Mouse (Mus musculus) T-cell, adult 2 months (primary cell): ENCODE data around the gene Lsamp.

Experiments used
- DNase-seq: peaks from one replicate; pipeline ENCODE4 v3.0.0; 2022; ENCODE audit warnings: low spot score

Lsamp gene

DNA sequence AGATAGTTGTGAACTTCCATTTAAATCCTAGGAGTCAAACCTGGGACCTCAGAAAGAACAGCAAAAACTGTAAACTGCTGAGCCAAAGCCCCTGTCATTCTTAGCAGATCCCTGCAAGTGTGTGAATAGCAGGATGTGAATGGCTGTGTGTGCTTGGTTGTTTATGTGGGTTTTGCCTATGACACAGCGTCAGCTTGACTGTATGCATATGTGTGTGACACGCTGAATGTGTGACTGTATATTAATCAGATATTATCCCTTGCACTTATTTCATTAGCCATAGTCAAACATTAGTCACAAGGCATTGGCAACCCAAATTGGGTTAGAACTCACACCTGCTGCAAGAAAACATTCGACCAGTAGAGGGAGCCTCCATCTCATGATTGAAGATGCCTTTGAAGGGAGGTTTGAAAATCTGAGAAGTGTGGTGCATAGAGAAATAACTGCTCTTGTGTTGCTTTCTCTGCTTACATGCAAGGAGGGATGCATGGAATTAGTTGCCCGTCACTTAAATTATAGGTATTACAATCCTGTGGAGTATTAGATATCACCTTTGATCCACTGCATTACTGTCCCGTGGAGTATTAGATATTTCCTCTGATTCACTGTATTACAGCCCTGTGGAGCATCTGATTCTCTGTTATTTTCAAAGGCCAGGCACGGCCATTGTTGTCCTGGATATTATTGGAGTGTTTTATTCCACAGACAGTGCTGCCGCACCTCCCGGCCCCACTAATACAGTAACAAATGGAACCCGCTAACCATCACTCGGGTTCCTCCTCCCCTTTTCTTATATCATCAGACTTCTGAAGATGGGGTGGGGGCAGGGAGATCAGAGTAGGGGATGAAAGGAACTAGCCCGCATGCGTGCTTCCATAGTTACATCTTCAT, 1274.2 kb downstream of the Lsamp start:
- no peak for DNase-seq

DNA sequence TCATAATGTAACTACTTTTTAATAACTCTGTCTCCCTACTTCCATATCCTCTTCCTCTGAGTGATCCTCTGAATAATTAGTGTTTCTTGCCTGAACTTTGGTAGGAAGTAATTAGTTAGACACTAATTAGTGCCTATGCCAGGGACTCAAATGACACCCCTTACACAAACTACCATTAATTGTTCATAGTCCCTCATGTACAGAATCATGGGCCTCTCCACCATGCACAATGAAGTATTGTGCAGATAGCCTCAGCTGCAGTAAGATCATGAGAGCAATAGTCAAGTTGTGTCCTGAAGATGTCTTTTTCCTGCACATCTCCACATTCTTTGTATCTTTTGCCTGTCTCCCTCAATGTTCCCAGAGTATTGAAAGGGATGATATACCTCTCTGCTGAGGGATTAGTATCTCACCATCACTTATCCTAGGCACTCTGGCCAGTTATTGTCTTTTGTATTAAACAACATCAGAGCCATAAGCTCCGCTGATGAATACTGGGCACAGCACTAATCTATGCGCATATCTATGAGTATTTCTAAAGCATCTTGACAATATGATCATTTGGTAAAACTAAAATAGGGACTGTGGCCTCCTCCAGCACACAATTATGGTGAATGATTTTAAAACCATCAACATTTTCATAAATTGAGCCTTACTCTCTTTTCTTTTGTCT, 1292.0 kb downstream of the Lsamp start:
- DNase-seq: no peak

DNA sequence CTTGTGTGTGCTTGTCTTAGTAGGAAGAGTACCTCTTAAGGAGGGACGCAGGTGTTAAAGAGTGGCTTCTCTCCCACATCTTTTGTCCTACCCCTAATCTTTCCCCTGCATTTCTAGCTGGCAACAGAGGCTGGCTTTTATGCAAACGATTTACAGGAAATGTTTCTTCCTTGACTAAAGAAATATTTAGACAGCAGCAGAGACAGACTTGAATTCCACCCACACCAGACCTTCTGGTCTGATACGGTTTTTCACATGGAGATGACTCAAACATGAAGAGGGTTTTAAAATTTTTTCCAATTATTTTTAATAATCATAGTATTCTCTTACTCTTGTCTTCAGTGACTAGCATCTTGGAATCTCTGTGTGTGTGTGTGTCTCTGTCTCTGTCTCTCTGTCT, 1333.8 kb downstream of the Lsamp start:
- DNase-seq: no peak

DNA sequence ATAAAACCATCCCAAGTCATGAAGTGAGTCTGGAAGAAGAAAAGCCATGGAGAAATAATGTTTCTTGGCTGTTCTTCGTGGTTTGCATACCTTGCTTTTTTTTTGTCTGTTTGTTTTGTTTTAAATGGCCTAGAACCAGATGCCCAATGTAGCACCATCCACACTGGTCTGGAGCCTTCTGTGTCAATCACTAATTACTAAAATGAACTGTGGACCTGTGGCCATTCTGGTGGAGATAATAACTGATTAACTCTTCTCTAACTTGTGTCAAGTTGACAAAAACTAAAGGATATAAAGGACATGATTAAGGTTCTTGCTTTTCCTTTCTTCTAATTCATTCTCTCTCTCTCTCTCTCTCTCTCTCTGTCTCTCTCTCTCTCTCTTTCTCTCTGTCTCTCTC, 1359.3 kb downstream of the Lsamp start:
- no peak for DNase-seq

DNA sequence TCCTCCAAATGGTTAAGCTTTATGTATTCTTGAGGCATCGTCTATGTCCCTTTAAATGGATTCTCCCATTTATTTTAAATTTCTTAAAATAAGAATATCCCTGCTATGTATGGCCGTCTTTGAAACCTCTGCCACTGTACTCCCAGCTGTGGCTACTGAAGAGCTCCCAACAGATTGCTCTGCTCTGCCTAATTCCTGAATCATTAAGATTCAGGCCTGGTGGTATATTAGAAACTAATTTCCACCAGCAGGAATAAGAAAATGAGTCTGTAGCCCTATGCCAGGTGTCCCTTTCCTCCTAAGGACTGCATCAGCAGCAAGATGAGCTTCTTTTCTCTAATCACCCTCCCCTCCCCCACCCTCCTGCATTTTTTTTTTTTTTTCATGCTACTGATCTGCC, 1381.0 kb downstream of the Lsamp start:
- no peak for DNase-seq

DNA sequence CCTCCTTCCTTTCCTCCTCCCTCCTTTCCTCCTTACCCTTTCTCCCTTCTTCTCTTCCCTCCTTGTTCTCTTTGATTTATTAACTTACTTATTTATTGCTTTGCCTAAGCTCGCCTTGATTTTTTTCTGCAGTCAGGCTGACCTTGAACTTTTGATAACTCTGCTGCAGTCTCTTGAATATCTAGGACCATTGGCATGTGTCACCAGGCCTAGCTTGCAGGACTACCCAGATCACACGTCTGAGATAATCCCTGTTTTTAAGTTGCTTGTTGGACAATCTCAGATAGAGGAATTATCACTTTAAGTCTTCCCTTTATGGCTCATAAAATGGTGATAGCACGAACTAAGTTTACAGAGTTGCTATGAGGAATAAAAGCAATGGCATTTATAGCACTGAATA, 1399.5 kb downstream of the Lsamp start:
- DNase-seq: no peak

DNA sequence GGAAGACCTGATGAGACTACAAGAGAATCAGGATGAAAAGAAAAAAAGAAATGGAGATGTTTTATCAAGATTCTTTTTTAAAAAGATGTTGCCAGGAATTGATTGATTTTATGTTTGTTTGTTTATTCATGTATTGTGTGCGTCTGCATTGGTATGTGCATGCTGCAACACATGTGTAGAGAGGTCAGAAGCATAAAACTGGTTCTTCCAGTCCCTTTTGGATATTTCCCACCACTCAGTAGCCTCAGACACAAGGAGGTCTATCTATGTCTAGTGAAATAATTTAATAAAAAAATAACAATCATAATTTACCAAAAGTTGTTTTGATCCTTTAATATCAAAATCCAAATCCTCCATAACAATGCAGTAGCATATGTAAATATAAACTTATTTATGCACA, 1400.1 kb downstream of the Lsamp start:
- DNase-seq: no peak

DNA sequence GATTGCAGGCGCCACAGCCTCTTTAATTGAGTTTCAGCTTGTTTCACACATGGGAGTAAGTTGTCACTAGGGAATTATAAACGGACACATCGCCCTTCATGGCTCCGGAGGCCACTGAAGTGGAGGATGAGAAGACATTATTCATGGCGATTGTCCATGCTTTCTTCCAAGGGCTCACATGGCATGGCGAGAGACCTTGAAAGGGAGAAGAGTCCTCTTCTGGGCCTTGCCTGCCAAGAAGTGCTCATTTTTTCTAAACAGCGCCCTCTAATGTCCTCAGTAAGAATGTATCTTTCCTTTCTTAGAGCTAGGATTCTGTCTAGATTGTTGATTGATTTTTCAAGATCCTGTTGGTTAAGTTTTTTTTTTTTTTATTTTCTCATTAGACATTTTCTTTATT, 1424.7 kb downstream of the Lsamp start:
- DNase-seq: no peak

DNA sequence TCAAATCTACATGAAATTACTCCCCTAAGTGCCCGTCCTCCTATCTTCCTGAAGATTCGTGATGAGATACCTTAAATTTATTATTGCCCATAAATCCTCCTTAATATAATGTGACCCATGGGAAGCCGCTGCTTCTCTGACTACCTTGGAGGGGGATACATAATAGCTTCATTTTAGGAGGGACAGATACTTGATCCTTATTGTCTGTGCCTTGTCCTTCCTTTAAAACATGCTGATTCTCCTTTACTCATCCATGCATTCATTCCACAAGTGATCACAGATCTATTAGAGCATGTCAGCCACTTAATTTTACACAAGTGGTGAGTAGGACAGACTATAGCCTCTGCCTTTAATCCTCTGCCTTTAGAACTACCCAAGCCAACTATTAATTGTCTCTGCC, 1426.5 kb downstream of the Lsamp start:
- no peak for DNase-seq

DNA sequence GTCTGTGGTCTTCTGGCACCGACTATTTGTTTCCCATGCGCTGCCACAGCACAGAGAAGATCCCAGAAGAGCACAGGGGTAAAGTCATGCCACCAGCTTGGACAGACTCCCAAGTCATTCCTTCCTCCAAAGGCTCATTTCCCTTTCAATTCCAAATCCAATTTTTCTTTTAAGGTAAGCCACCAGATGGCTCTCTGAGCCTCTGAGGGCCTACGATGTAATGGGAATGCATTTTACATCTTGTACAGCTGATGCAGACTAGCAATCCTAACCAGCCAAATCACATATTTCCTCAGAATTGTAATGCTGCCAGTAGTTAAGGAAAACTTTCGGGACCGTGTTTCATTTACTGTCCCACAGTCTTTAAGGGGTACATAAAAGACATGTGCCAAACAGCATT, 1433.2 kb downstream of the Lsamp start:
- no peak for DNase-seq

DNA sequence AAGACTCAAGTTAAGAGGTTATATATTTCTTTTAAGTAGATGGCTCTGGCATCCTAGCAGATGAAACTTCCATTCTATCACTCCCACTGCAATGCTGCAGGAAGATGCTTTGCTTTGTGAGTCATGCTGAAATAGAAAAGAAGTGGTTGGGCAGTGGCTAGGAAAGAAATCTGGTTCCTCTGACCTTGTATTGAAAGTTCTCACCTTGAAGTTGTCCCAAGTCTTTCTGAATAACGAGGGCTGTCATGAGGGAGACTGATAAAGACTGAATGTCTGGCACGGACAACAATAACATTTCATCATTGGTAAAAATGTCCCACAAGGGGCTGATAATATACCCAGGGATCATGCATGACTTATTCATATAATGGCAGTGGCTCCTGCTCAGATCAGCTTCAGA, 1483.2 kb downstream of the Lsamp start:
- no peak for DNase-seq

DNA sequence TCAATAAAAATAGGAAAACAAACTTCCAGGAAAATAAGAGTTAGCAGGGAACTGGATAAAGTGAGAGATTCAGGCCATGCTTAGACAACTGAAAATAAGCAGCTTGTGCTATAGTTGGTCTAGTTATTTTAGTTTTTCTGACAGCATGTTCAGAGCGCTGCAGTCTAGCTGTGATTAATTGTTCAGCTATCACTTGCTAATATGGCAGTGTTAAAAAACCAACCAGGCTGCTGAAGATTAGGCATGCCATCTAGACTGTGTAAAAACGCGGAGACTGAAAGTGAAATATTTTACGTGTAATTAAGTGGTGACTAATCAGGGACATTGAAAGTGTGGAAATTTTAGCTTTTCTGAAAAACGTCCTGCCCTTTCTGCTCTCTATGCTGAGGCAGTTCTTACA, 1494.5 kb downstream of the Lsamp start:
- no peak for DNase-seq

DNA sequence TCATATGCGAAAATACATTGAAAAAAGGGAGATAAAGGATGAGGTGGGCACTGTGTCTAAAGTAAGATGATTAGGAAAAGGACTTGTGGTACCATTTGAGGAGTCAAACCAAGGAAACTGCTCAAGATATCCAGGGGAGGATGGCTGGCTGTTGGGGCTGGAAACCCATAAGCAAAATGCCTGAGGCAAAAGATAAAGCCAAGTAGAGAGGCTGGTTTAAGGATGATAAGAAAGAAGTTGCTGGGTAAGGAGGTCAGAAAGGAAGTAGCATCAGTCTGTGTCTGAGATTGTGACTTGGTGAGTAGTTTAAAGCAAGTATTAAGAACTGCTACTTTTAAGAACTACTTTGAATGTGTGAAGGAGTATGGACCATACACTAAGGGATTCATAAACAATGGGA, 1497.7 kb downstream of the Lsamp start:
- no peak for DNase-seq

DNA sequence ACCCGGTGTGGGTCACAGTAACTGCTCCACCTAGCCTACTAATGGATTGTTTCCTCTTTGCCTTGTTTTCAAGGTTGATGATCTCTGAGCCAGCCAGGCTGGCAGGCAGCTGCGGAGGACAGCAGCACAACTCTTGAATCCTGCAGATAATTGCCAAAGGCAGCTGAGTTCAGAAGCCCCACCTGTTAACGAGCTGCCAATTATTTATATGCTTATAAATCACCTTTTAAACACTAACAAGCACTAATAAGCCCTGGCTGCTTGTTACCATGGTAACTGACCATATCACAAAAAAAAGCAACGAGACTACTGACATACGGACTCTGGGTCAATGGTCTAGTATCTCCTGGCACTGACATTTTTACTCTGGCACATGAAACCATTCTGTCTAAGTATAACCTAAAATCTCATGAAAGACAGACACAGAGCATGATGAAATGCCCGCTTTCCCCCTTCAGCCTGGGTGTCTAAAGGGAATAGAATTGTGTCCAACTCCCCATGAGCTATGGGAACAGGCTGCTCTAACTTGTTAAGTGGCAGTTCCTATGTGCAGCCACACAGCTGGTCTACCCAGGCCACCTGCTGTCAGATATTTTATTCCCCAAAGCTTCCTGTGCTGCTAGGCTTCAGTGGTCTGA, 1526.9 kb downstream of the Lsamp start:
- DNase-seq: no peak

DNA sequence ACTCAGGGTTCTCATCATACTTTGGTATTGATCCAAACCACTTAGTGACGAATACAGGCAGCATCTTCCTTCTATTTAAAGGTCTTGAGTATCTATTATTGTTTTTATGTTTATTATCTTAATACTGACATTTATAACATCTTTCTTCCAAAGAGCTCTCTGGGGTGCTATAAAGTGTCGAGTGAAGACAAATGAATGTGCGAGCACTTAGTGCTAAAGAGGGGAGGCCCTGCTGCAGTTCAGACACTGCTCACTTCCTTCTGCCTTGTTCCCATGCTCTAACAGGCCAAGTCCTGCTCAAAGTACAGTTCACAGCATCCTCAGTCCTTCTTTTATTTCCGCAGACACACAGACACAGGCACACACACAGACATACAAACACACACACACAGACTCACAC, 1537.4 kb downstream of the Lsamp start:
- DNase-seq: no peak

DNA sequence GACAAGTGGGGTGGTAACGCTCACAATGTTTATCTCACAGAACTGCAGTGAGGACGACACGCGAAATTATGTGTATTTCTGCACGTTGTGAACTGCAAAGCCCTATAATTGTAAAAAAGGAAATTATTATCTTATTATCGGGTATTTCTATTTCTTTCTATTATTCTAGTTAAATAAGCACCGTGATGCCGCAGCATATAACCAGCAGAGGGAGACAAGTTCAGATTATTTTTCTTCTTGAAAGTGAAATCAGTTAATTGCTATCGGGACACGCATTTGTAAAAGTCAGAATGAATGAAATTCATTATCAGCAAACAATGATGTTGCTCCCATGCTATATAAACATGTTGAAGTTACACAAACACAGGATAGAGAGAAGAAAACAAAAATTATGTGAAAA, 1540.1 kb downstream of the Lsamp start:
- DNase-seq: no peak

DNA sequence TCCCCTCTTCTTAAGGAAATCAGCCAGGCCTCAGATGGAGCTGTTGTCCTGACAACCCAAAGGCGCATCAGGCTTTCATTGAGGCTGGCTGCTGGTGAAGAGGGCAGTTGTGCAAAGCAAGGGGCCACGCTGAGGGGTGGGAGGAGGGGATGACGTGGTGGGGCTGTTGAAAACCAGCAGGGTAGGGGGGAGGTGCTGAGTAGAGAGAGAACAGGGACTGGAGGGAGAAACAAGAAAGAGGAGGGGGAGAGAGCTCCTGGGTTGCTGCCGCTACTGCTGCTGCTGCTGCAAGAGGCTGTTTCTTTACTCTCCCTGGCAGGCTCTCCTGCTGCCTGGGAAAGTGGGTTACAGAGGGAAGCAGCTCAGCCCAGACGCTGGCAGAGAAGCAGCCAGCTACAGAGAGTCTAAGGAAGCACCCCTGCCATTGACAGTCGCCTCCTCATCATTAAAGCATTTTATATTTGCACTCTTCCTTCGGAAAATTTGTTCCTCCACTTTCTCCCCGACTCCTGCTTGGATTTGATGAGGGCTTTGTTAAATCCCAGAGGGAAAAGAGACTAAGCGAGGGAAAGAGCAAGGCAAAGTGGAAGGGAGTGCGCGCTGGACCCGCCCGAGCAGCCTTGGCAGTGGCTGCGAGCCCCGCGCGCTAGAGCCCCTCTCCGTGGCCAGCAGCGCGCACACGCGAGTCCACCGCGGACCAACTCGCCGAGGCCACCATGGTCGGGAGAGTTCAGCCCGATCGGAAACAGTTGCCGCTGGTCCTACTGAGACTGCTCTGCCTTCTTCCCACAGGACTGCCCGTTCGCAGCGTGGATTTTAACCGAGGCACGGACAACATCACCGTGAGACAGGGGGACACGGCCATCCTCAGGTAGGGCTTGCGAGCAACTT, 1548.7 kb downstream of the Lsamp start:
- no peak for DNase-seq

DNA sequence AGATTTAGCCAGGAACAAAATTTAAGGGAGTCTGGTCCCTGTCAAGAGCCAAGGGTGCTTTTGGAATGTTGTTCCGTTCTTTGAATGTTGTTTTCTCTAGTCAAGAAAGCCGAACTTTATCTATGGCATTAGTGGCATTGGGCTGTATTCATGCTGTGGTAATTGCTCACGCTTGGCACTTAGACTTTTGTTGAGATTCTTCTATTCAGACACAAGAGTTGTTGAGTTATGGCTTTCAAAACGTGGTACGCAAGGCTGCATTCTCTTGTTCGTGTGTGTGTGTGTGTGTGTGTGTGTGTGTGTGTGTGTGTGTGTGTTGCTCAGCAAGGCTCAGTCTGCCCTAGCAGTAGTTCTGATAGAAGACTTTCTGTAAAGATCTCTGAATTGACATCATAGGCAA, 1549.5 kb downstream of the Lsamp start:
- no peak for DNase-seq

DNA sequence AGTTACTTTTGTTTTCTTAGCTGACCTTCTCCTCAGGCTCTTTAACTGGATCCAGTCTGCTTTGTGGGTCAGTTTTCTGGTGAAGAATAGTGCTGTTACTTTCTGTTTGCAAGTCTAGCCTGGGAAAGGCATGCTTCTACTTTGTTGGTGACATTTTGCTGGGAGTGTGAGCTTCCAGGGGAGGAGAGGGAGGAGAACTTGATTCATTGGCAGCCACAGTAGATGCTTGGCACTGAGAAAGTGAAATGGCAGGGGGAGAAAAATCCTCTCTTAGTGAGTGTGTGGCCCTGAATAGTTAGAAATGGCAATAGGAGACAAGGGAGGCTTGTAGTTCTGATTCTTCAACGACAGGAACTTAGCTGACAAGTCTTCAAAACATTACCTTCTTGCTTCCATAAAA, 1551.6 kb downstream of the Lsamp start:
- no peak for DNase-seq

DNA sequence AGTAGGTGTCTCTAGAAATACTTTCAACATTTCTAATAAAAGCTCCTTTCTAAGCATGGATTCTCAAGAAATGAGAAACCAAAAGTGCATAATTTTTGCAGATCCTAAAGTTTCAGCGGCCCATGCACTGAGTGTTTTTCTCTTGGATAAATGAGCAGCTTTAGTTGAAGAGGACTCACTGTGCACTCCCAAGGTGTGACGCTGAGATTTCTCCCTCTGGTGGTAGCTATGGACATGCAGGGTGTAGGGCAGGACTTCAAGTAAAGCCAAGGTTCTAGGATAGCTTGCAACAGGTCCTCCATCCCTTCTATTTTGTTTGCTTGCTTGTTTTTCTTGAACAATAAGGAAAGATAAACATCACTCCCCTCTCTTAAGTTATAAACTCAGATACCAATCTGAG, 1558.5 kb downstream of the Lsamp start:
- DNase-seq: no peak

DNA sequence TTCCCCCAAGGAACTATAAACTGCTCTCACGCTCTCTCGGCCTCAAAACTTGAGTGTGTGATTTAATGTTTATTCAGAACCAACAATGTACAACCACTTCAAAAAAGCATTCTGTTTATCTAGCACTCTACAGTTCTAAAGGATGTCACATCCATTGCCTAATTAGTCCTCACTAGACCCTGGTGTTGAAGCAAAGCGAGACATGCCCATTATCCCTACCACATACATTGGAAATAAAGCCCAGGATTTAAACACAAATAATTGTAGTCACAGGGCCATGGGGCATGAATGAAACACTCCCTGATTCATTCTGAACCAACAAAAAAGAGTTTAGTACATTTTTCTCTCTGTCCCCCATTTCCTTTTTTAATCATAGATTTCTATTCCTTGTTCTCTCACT, 1567.0 kb downstream of the Lsamp start:
- DNase-seq: no peak

DNA sequence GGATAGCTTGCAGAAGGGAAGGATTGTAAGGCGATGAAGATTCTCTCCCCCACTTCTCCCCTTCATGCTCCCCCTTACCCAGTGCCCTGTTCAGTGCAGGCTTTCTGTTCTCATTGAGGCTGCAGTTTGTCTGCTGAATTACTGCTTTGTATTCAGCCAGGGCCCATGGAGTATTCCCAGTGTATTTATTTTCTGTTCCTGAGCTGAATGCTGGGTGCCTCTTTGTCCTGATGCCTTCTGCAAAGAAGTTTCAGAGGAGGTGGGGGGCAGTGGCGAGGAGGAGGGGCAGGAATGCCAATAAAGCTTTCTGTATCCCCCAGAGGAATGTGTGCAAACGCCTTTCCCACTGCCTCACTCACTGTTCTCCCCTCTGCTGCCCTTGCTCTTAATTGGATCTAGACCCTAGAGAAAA, 1567.7 kb downstream of the Lsamp start:
- DNase-seq: no peak
